Mouse (Mus musculus) E14TG2a.4 (cell line): ENCODE results near the gene Mrgprb5.

Source experiments
- CTCF ChIP-seq: conservative IDR thresholded peaks from 2 replicates; pipeline ENCODE4 v1.5.1; 2014; ENCODE audit warnings: low read length
- NANOG ChIP-seq: IDR thresholded peaks from 2 replicates; pipeline ENCODE4 v1.6.1; 2014; ENCODE audit warnings: borderline replicate concordance, low read length, mixed read lengths
- POU5F1 ChIP-seq: IDR thresholded peaks from 2 replicates; pipeline ENCODE4 v1.6.1; 2014; ENCODE audit warnings: low read length, borderline replicate concordance

- TF ChIP-seq CTCF (no peak), NANOG (no peak), POU5F1 (no peak)
These were observed at the start of gene Mrgprb5 for GRCm38 (mm10) chr7:48168919-48169318.
